Mouse (Mus musculus) inflammation-experienced regulatory T-cells, adult 16 weeks (primary cell): ENCODE data around the gene Rspry1. TPM values are rescaled to one million over a fixed set of nuclear protein-coding genes. Genes with fewer than 3 reads are reported as not detected.

Experiments used
- polyA plus RNA-seq: library from polyadenylated mRNA; unstranded; fragments of 100-300 nt; shearing (Covaris generic); gene quantifications from one replicate; pipeline ENCODE4 v1.2.1, GENCODE M21; 2017

The Rspry1 gene
- 82.2 TPM for polyA plus RNA-seq

DNA sequence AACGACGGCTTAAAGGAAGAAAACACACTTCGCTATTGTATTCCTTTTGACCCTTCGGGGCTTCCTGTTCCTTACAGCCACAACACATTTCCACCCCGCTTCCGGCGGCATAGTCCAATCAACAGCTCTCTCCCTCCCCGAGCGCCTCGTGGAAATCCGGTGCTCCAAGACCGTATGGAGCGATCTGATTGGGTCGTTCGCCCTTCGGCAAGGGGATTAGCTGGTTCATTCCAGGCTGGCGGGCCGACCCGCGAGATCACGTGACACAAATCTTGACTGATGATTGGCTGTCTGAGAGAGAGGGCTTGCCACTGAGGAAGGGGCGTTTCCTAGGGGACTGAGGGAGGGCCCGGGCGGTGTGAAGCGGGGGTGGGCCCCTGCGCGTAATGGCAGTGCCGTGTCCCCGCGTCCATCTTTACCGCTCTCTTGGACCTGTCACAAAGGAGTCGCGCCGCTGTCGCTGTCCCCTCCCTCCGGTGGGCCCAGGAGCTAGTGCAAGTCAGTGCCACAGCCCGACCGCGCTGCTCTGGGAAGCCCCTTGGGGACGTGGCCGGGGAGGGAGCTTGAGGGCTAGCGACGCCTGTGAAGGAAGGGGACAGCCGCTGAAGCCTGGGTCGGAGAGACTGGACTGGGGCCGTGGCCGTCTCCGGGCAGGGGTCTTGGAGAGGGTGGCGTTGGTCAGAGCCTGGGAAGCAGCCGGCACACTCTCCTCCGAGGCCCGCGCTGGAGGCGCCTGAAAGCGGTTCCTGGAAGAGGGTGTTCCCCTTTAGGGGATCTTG, at the start of gene Rspry1, which contains the start of gene Fam192a:
Gene Rspry1, plus strand, starts transcription at position 331 of the 779 bp plus-strand sequence.
Gene Fam192a, minus strand, starts transcription at position 391 of the 779 bp plus-strand sequence.

DNA sequence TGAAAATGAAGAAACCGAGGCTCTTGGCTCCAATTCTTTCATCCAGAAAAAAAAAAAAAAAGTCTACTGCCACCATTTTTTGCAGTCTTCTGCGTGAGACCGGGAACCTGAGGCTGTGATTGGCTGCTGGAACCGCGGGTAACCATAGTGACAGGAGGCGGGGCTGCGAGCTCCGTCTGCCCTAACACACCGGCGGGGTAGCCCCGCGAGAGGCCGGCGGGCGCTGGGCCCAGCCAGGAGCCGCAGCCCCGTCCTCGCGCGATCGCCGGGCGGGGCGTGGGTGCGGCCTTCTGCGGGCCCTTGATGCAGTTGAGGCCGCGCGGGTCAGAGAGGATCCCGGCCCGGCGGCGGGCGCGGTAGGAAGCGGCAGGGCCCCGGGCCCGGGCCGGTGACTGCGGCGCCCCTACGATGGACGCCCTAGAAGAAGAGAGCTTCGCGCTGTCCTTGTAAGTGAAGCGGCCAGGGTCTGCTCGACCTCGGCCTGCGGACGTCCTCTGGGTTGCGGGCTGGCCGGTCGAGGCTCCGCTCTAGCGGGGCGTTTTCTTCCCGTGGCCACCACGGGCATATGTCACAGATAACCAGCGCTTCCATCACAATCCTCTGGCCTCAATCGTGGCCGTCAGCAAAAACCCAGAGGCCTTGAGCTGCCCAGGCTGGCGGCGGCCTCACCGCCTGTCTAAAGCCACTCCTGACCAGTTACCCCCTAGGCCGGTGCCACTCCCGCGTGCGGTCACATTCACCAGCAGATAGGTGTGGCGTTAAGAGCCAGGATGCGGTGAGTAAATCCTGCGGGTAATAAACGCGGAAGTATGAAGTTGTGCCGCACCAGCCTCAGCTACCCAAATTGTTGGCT, 64.9 kb downstream of the Rspry1 start, which contains the start of gene Arl2bp:
Gene Arl2bp, plus strand, starts transcription at position 145 of the 853 bp plus-strand sequence.

DNA sequence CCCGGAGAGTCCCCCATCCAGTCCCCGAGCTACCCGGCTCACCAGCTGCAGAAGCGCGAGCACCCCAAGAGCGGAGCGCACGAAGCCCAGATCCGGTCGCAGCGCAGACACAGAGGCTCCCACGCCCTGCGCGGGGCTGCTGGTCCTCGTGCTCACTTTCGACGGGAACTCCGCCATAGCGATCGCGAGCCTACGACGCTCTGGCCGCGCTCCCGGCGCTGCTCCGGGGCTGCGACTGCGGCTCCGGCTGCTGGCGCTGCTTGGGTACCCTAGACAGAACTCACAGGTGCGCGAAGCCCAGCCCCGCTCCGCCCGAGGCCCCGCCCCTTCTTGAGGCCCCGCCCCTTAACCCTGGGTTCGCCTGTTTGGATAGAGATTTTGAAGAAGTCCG, 94.3 kb downstream of the Rspry1 start, which contains the start of gene Pllp:
Gene Pllp, minus strand, starts transcription at position 285 of the 391 bp plus-strand sequence.

Other genes with a start within 250 kb of the Rspry1 start
- gene Herpud1, start 215.5 kb upstream of the Rspry1 start, polyA plus RNA-seq: 161 TPM
- gene Nlrc5, start 167.6 kb upstream of the Rspry1 start, polyA plus RNA-seq: 308 TPM
- gene Cpne2, start 68.9 kb upstream of the Rspry1 start, polyA plus RNA-seq: 0.32 TPM
- gene Fam192a, start 60 bp downstream of the Rspry1 start, polyA plus RNA-seq: 94.1 TPM
- 42.7 TPM for gene Arl2bp, start 64.7 kb downstream of the Rspry1 start, polyA plus RNA-seq
- gene Pllp, start 94.3 kb downstream of the Rspry1 start, polyA plus RNA-seq: not detected
- gene Ccl22, start 143.7 kb downstream of the Rspry1 start, polyA plus RNA-seq: not detected
- gene Cx3cl1, start 170.1 kb downstream of the Rspry1 start, polyA plus RNA-seq: 1.1 TPM
- not detected for gene Ccl17, start 208.5 kb downstream of the Rspry1 start, polyA plus RNA-seq
- gene Coq9, start 236.4 kb downstream of the Rspry1 start, polyA plus RNA-seq: 81.1 TPM
- 101 TPM for gene Ciapin1, start 236.4 kb downstream of the Rspry1 start, polyA plus RNA-seq